Mouse (Mus musculus) G1E (cell line): ENCODE data around the gene Gmeb2.

Experiments used
- CTCF ChIP-seq: IDR thresholded peaks from 2 replicates; pipeline ENCODE4 v1.5.1; 2012; ENCODE audit warnings: low read depth, low read length, inconsistent platforms, mixed read lengths
- GATA1 ChIP-seq: IDR thresholded peaks from 2 replicates; pipeline ENCODE4 v1.6.1; 2012; ENCODE audit warnings: borderline replicate concordance, low read length, inconsistent platforms, mixed read lengths
- GATA2 ChIP-seq: IDR thresholded peaks from 2 replicates; pipeline ENCODE4 v1.6.1; 2012; ENCODE audit warnings: low read depth, low read length, inconsistent platforms, borderline replicate concordance
- TAL1 ChIP-seq: conservative IDR thresholded peaks from 2 replicates; pipeline ENCODE4 v1.6.1; 2012; ENCODE audit warnings: low read depth, low read length, inconsistent platforms, mixed read lengths

DNA sequence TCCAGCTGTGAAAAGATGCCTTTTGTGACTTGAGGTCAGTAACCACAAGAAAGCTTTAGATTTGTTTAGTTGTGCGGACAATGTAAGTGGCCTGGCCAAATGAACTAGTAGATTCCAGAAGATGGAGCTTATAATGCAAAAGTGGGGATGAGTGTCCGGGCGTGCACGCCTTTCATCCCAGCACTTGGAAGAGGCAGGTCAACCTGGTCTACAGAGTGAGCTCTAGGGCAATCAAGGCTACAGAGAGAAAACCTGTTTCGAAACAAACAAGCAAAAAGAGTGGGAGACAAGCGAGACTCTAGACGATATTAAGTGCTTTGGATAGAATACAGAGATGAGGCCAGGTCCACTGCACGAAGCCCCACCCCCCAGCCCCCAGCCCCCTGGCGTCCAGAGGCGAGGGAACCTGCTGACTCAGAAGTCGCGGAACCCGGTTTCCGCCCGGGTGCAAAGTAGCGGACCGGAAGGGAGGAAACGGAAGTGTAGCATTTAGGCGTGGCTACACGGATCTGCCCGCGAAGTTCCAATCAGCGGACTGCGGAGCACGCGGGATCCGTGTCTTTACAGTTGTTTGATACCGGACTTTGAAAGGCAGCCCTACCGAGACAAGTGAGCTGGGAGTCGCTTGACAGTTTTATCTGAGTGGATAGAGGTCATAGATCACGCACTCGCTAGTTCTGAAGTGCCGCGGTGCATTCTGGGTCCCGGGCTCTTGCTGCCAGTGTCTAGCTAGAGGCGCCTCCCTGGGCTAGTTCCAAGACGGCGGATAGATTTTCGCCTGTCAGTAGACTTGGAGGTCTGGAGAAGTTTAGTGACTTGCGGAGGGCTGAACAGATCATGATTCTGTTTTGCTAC lies 31.6 kb upstream of the Gmeb2 start, which contains the start of gene Rtel1:
- no peak for TF ChIP-seq TAL1
- TF ChIP-seq CTCF: no peak
- no peak for TF ChIP-seq GATA1
- TF ChIP-seq GATA2: no peak
